Mouse (Mus musculus): ENCODE data around the gene Gpsm3.
"Not testable (repeated sequence)": the region's sequence is repeated elsewhere in the genome, so short reads cannot be mapped to it uniquely, and the experiment has no call there.

DNA sequence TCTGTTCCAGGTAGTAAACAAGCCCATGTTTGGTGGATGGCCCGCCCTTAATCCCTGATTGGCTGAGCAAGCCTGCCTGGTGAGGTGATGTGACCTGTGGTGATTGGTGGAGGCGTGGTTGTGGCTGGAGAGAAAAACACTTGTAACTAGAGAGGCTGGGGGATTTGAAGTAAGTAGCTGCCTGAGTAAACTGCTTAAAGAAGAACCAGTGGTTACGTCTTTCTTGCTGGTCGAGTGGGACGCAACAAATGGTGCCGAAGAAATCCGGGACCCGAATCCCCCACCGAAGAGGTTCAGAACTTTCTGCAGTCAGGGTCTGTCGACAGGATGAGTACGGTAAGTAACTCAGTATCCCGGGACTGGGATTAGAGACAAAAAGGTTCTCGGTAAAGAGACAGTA is 46.0 kb upstream of the Gpsm3 start:
- TF ChIP-seq USF1 (IDR thresholded peaks at IDR 0.05; ENCODE audit: low read depth); CTCF (IDR thresholded peaks at IDR 0.05; ENCODE audit: control insufficient read depth, insufficient read depth, insufficient read length): not testable (repeated sequence)
